Mouse (Mus musculus) layer of hippocampus, adult 8-10 months (tissue): ENCODE measurements around the gene Olfr374. TPM values are rescaled to one million over a fixed set of nuclear protein-coding genes. Genes with fewer than 3 reads are reported as not detected.

Source experiments
- DNase-seq, 2 experiments: peaks; one replicate each; pipeline ENCODE4 v3.0.0; 2022; ENCODE audit warnings: low spot score in 2 of 2
- total RNA-seq, 4 experiments: library from RNA; stranded (reverse); gene quantifications; 2 replicates each; pipeline ENCODE4 v1.2.4; 2022

The Olfr374 gene
- total RNA-seq, 4 experiments from 2014 or later: 0.05 TPM; not detected in 3

DNA sequence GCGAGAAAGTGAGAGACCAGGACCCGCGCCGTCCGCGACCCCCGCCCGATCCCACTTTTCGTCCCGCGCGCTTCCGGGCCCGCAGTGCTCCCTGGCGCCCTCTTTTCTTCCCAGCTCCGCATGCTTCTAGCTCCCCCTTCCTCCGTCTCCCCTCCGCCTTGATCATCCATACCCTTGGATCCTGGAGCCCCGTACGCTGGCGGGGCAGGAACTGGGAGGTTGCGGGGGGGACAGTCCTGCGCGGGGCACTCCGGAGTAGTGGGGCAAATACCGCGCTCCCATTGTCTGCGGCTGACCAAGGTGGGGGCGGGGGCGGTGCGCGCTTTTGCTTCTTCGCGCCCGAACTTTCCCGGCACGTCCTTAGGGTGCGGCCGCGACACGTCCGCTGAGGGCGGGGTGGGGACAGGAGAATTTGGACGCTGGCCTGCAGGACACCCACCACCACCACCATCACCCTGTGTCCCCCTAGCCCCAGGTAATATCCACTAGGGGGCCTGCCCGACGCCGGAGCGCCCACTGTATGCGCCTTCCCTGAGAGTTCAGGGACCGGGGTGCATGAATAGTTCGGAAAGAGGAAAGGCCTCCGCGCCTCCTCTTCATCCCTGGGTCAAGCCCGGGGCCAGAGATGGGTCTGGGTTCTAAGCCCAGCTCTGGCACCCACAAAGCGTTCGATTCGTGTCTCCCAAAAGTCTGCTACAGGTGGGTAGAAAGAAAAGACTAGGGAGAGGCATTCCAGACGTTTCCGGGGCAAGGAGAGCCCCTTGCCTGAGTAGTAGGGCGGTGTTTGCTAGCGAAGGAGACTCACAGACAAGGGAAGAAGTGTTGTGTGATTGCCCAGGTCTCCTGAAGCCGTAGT lies 28.8 kb downstream of the Olfr374 start:
- no peak for DNase-seq

DNA sequence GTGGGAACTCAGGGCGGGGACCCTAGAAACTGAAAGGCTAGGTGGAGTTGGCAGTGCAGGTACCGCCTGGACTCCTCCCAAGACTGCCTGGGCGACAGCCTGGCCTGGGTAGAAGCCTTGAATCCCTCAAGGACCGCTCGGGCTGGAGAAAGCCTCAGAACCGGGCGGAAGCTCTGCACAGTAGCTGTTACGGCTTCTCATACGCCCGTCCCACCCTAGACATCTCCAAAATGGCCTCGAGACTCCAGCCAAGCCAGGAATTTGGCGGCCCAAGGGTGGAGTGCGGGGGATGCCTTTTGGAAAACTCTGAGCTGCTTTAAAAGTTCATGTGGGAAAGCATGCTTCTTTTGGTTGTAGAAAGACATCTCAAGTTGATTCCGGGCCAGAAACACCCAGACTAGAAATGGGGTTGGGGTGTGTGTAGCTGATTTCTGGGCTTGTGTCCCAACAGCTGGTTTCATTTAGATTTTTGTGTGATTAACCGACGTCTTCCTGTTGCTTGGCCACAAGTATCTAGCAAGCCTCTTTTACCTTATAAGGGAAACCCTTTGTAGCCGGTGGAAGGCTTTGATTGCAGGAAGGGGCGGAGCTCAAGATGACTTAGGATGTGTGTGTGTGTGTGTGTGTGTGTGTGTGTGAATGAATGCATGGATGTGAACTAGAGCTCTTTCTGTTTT lies 29.6 kb downstream of the Olfr374 start:
- DNase-seq: no peak

DNA sequence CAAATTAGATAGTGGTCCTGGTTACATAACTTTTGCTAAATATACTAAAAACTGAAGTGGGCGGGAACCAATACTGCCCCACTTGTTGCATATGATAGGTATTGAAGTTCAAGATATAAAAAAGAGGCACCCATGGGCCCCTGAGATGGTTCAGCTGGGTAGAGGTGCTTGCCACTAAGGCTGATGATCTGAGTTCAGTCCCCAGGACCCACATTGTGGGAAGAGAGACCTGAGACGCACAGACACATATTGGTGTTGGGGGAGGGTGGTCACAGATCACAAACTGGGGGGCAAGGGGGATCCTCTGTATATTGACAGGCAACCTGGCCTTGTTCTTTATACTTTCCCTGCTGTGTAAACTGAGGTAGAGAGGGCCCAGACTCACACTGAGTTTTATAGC lies 30.6 kb downstream of the Olfr374 start:
- DNase-seq: no peak

DNA sequence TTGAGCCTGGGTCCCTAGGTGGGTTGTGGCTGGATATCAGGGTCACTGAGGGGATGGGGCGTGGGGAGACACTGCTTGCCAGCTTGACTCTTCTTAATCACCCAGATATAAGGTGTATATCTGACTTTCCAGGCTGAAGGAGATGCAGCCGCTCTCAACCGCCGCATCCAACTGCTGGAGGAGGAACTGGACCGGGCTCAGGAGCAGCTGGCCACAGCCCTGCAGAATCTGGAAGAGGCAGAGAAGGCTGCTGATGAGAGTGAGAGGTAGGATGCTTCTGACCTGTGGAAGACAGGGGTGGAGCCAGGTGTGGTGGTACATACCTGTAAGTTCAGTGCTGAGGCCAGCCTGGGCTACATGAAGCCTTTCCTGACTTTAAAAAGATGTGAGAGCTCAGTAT lies 31.6 kb downstream of the Olfr374 start:
- no peak for DNase-seq

DNA sequence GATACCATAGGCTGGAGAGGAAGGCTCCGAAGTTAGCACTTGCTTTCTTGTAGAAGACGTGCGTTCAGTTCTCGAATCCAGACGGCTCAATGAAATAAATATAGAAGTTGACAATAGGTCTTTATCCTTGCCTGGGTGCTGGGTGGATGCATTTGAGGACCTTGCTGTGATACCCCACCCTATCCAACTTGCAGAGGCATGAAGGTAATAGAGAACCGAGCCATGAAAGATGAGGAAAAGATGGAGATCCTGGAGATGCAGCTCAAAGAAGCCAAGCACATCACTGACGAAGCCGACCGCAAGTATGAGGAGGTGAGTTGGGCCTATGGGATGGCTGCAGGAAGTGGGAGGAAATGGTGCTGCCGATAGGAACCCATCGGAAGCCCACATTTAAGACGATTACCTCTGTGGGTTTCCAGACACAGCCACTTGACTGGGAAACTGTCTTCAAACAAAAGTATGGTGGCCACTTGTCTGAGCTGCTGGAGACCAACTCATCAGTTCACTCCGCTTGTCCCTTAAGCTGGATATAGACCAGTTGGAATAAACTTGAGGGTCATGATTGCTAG lies 36.5 kb downstream of the Olfr374 start:
- no peak for DNase-seq

DNA sequence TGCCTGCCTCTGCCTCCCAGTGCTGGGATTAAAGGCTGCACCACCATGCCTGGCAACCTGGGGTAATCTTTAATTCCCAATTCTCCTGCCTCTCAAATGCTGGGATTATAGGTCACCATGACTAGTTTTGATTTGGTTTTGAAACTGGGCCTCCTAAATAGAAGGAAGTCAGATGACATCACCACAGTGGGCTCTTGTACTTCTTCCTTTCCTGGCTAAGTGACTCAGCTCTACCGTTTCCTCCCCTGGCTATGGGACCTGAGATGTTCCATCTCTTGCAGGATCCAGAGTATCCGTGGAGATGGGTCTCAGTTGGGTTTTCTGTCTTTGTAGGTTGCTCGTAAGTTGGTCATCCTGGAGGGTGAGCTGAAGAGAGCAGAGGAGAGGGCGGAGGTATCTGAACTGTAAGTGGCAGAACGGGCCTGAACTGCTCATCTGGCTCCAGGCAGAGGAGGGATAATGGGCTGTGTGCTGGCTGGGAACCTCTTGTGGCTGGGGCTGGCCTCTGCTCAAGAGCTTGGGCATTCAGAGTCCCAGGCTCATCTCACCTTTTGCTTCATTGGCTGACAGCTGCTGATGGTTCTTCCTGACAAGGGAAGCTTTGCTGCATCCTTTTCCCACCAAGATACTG lies 37.6 kb downstream of the Olfr374 start:
- DNase-seq: no peak

DNA sequence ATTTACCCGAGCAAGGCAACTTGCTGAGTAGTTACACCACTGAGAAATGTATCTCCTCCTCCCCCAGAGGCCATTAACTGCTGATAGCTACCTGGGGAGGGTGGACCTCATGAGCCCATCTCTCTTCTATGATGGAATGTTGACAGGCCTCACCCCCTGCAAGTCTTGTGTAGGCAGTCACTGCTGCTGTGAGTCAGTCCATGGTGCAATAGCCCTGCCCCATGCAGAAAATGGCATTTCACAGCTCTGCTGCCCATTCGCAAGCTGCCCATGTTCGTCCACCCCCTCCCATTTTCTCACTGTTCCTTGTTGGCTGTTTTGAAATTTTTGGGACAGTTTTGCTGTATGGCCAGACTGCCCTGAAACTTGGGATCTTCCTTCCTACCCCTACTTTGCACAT lies 38.7 kb downstream of the Olfr374 start:
- no peak for DNase-seq

DNA sequence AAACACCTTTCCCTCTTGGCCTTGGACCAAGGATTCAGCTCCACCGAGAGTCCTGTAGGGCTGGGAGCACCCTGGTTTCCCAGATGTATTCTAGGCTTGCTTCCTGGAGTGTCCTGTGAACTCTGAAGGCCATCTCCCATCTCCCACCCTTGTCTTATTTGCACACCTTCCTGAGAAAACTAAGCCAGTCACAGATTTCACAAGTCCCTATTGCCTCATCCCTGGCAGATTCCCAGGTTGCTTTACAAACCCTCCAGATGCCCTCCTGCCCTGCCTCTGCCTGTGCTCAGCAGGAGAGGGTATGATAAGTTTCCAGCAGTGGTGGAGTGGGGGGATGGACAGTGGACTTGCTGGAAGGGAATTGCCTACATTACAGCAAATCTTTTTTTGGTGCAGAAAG lies 39.2 kb downstream of the Olfr374 start:
- DNase-seq: no peak

DNA sequence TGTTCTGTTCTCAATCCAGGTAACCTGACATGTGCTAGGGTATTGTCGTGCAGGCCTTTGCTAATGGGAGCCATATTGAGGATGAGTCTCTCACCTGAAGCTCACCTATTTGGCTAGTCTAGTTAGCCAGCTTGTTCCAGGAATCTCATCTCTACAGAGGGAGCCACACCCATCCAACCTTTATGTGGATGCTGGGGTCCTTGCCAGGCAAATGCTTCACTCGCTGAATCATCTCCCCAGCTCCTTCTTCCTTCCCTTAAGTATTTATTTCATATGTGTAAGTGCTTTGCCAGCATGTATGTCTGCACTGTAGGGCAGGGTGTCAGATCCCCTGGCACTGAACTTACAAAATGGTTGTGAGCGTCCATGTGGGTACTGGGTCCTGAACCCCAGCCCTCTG lies 39.7 kb downstream of the Olfr374 start:
- DNase-seq: no peak

DNA sequence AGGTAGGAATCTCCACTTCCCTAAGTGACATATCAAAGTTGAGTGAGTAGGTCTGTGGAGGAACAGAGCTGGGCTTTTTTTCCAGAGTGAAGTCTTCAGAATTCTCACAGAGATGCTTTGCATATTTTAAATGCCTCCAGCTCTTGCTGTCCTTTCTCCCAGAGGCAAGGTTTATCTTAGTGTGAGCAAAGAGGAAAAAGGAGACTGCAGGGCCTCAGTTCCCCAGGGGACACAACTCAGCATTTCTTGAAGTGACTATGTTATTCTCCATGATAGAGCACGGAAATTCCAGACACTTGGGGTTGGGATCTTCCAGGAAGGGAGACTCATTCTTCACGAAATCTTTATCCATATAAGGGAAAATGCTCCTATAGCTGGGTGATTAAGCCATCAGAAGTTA lies 40.4 kb downstream of the Olfr374 start:
- DNase-seq: no peak

DNA sequence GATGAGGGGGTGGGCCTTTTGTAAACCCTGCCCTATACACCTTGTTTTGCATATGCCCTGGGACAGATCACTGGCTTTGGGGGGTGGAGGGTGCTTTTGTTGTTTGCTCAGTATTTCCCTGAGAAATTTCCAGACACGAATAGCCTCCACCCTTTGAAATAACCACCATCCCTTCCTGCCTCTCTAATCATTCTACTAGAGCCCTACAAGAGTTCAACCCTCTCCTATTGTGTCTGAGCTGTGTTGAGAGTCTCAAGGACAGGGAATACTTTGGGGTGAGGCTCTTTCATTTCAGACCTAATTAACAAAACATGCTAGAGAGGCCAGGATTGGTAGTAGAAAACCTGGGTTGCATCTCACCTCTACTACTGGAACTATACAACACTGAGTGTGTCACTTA lies 42.2 kb downstream of the Olfr374 start:
- DNase-seq: no peak

DNA sequence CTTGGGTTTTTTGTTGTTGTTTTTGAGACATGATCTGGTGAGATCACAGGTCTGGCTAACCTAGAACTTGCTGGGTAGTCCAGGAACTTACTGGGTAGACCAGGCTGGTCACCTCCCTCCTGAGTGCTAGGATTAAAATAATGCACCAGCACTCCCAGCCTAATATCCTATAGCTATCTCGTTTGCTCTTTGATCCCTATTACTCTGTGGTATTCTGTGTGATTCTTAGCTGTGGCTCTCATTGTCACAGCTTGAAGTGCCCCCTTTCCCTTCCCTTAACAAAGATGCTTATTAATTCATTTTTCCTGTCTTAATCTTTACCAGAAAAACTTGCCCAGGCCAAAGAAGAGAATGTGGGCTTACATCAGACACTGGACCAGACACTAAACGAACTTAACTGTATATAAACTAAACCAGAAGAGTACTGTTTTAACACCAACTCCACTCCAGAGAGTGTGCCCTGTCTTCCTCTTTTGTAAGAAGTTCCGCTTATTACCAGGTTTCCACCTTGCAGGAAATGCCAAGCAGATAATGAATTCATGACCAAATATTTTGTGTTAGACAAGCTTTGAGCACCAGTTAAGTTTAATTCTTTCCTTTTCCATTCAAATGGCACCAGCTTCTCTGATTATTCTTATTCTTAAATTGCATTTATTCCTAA lies 44.7 kb downstream of the Olfr374 start:
- DNase-seq: no peak

DNA sequence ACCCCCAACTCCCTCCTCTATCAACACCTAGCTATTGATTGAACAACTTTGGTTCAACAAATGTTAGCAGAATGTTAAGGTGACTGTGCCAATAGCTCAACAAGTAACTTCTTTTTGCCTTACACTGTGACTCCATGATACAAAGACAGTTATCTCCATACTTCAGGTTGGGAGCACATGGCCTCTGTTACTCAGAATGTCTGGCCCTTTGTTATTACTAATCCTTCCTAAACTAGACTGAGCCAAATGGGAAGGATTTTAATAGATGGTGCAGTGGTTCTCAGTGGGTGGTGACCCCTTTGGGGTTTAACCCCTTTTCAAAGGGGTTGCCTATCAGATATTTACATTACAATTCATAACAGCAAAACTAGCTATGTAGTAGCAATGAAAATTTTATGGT lies 46.5 kb downstream of the Olfr374 start:
- no peak for DNase-seq

DNA sequence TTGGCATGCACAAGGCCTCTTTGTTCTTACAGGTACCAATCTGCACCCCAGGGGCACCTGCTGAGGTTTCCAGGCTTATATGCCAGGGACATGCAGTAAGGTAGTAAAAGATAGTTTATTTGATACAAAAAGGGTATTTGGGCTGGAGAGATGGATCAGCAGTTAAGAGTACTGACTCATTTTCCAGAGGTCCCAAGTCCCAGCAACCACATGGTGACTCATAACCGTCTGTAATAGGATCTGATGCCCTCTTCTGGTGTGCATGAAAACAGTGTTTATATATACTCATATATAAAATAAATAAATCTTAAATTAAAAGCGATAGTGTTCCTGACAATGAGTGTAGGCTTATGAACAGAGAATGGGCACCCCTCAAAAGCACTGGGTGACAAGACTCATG lies 51.3 kb downstream of the Olfr374 start:
- DNase-seq: no peak

DNA sequence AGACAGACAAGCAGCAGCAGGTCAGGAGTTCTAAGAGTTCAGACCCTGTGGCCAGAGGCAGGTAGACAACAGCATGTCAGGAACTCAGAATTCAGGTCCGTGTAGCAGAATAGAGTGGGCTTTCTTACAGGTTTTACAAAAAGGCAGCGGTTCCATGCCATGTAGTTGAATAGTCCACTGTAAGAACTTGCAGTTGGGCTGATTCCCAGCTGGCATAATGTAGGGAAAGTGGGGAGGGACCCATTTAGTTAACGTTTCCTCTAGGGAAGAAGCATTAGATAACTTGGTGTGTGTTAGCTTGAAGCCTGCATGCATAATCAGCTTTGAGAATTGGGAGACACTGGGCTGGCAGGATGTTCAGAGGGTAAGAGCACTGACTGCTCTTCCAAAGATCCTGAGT lies 51.9 kb downstream of the Olfr374 start:
- DNase-seq: no peak

DNA sequence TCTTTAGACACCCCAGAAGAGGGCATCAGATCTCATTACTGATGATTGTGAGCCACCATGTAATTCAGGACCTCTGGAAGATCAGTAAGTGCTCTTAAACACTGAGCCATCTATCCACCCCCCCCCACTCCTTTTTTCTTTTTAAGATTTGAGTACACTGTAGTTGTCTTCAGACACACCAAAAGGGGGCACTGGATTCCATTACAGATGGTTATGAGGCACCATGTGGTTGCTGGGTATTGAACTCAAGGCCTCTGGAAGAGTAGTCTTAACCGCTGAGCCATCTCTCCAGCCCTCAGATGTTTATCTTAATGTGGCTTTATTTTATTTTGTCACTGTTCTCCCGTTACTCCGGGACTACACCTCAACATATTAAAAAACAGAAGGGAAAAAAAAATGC lies 53.2 kb downstream of the Olfr374 start:
- no peak for DNase-seq

DNA sequence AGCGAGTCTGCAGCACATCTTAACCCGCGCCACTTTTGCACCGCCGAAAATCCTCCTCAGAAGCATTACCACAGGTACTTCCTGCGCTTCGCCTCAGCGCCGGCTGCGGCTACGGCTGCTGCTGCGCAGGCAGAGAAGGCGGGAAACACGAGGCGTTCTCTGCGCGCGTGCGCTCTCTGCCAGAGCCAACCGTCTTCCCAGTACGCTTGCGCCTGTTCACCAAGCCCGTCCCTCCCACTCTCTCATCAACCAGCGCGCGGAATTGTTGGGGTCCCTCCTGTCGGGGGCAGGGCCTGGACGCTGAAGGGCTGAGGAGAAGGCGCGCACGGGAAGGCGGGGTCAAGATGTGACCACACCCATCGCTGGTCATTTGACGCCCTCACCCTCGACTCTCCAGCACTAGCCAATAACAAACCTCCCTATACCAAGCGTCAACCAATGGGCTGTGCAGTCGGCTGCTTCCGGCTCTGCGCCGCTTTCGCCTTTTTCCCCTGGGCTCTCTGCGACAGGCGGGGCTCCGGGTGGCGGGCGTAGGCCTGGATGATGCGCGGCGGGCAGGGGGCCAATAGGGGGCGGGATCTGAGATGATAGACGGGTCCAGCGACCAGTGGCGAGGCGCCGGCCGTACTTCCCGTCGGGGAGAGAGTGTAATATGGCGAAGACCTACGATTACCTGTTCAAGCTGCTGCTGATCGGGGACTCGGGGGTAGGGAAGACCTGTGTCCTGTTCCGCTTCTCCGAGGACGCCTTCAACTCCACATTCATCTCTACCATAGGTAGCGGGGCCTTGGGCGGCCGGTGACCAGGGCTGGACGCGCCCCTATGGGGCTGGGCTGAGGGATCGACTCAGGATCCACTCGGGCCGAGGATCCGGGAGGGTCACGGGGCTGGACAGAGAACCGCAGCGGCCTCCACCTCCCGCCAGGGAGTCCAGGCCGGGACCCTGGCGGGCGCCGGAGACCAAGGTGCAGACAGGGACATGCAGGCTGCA lies 54.2 kb downstream of the Olfr374 start, which contains the start of gene Rab8a:
Gene Rab8a, plus strand, starts transcription at position 494 of the 991 bp plus-strand sequence.
- peak; percentile 100 for DNase-seq

DNA sequence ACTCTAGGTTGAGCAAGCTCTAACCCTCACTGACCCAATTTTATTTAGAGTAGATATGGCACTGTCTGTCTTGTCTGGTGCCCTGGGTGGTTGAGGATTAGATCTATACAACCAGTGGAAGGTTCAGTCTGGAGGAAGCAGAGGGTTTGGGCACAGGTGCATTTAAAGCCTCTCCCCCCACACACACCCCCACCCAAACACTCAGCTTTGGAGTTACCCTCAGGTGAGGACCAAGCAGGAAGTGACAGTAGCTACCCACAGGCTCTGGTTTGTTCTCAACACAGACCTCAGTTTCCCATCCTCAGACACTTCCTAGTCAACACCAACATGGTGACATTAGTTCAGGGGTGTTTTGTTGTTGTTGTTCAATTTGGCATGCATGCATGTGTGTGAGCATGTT lies 56.0 kb downstream of the Olfr374 start:
- no peak for DNase-seq
